Mouse (Mus musculus): ENCODE data around the gene Chrna5. TPM values are rescaled to one million over a fixed set of nuclear protein-coding genes. Genes with fewer than 3 reads are reported as not detected.

Chrna5 gene
- total and polyA plus RNA-seq, 3 experiments: not detected

- H3K27me3 ChIP-seq (replicated peaks): no peaks in the 10 kb centered on the region
- peaks cover 0 to 7% of the 10 kb centered on the region in 2 experiments; a peak in 2 of 4 replicates for H3K4me1 ChIP-seq (ENCODE audit: control insufficient read depth in 1 of 2, insufficient read depth in 2 of 2)
- H3K36me3 ChIP-seq (replicated peaks in 1 of 2; ENCODE audit: control insufficient read depth in 1 of 2, insufficient read depth in 1 of 2, low read length in 1 of 2): no peaks in the 10 kb centered on the region
- H3K4me3 ChIP-seq (replicated peaks in 1 of 3; ENCODE audit: low read depth in 2 of 3, low read length in 2 of 3, poor library complexity in 1 of 3): no peak overlapping the region
- no peak for DNase-seq (ENCODE audit: extremely low read depth)
- H3K4me2 ChIP-seq (ENCODE audit: insufficient read depth, low read depth, poor library complexity, severe bottlenecking): no peak overlapping the region
- no peaks in the 10 kb centered on the region for H3K79me2 ChIP-seq (replicated peaks; ENCODE audit: control insufficient read depth, extremely low read depth, insufficient read depth, poor library complexity, severe bottlenecking)
- in situ Hi-C loops (cut with MboI; ENCODE audit: low pct_ligation_motif_present, low pct_unique_long_range_greater_than_20kb, low sequenced_read_pairs): no loop called here
- no peak overlapping the region for H3K9ac ChIP-seq (ENCODE audit: insufficient read depth, low read depth)
- TF ChIP-seq ZNF384 (IDR thresholded peaks at IDR 0.05; ENCODE audit: low read depth, low read length): peak; percentile 44
- TF ChIP-seq MAX (IDR thresholded peaks at IDR 0.05; ENCODE audit: low read length): no peak
- no peaks in the 10 kb centered on the region for H3K9me3 ChIP-seq (replicated peaks; ENCODE audit: low read length)
- no peak overlapping the region for H3K27ac ChIP-seq (ENCODE audit: insufficient read depth, low read depth)
- dilution Hi-C loops (cut with MboI; ENCODE audit: extremely low pct_ligation_motif_present, extremely low pct_unique_long_range_greater_than_20kb, low sequenced_read_pairs): no loop called here
Measured at GRCm38 (mm10) chr9:55055386-55055930, 74.8 kb downstream of the Chrna5 start.

Other genes with a start within 250 kb of the Chrna5 start
- 118 and 141 TPM in 2 replicates for gene Wdr61, start 246.4 kb upstream of the Chrna5 start, total RNA-seq (2012; rRNA removed)
- 245 and 269 TPM in 2 replicates for gene Wdr61, start 246.4 kb upstream of the Chrna5 start, total RNA-seq (2014; rRNA removed)
- 157 and 164 TPM in 2 replicates for gene Wdr61, start 246.4 kb upstream of the Chrna5 start, polyA plus RNA-seq (2012; ENCODE audit: insufficient read length, low read depth)
- not detected in 2 replicates for gene Crabp1, start 216.1 kb upstream of the Chrna5 start, total RNA-seq (2012; rRNA removed)
- not detected in 2 replicates for gene Crabp1, start 216.1 kb upstream of the Chrna5 start, total RNA-seq (2014; rRNA removed)
- not detected in 2 replicates for gene Crabp1, start 216.1 kb upstream of the Chrna5 start, polyA plus RNA-seq (2012; ENCODE audit: insufficient read length, low read depth)
- gene Ireb2, start 117.1 kb upstream of the Chrna5 start, total RNA-seq (2012; rRNA removed): 15.0 and 15.7 TPM in 2 replicates
- 33.7 and 37.6 TPM in 2 replicates for gene Ireb2, start 117.1 kb upstream of the Chrna5 start, total RNA-seq (2014; rRNA removed)
- gene Ireb2, start 117.1 kb upstream of the Chrna5 start, polyA plus RNA-seq (2012; ENCODE audit: insufficient read length, low read depth): 35.5 and 39.8 TPM in 2 replicates
- 0.17 and 0.29 TPM in 2 replicates for gene Hykk, start 63.6 kb upstream of the Chrna5 start, total RNA-seq (2012; rRNA removed)
- 0.15 and 0.22 TPM in 2 replicates for gene Hykk, start 63.6 kb upstream of the Chrna5 start, total RNA-seq (2014; rRNA removed)
- 0.19 and 0.23 TPM in 2 replicates for gene Hykk, start 63.6 kb upstream of the Chrna5 start, polyA plus RNA-seq (2012; ENCODE audit: insufficient read length, low read depth)
- 264 and 359 TPM in 2 replicates for gene Psma4, start 30.1 kb upstream of the Chrna5 start, total RNA-seq (2012; rRNA removed)
- gene Psma4, start 30.1 kb upstream of the Chrna5 start, total RNA-seq (2014; rRNA removed): 662 and 708 TPM in 2 replicates
- 407 and 523 TPM in 2 replicates for gene Psma4, start 30.1 kb upstream of the Chrna5 start, polyA plus RNA-seq (2012; ENCODE audit: insufficient read length, low read depth)
- gene AY074887, start 29.9 kb upstream of the Chrna5 start, total RNA-seq (2012; rRNA removed): 0.25 TPM in 1 of 2 replicates, not detected in the other
- gene AY074887, start 29.9 kb upstream of the Chrna5 start, total RNA-seq (2014; rRNA removed): 0.47 TPM in 1 of 2 replicates, not detected in the other
- 0.44 TPM in 1 of 2 replicates, not detected in the other for gene AY074887, start 29.9 kb upstream of the Chrna5 start, polyA plus RNA-seq (2012; ENCODE audit: insufficient read length, low read depth)
- gene Chrna3, start 45.7 kb downstream of the Chrna5 start, total RNA-seq (2012; rRNA removed): not detected in 2 replicates
- gene Chrna3, start 45.7 kb downstream of the Chrna5 start, total RNA-seq (2014; rRNA removed): not detected in 2 replicates
- gene Chrna3, start 45.7 kb downstream of the Chrna5 start, polyA plus RNA-seq (2012; ENCODE audit: insufficient read length, low read depth): not detected in 2 replicates
- gene Chrnb4, start 67.9 kb downstream of the Chrna5 start, total RNA-seq (2012; rRNA removed): 0.13 and 0.17 TPM in 2 replicates
- not detected in 2 replicates for gene Chrnb4, start 67.9 kb downstream of the Chrna5 start, total RNA-seq (2014; rRNA removed)
- 0.08 and 0.23 TPM in 2 replicates for gene Chrnb4, start 67.9 kb downstream of the Chrna5 start, polyA plus RNA-seq (2012; ENCODE audit: insufficient read length, low read depth)
- gene Ube2q2, start 168.0 kb downstream of the Chrna5 start, total RNA-seq (2012; rRNA removed): 13.1 and 16.0 TPM in 2 replicates
- 24.1 and 25.7 TPM in 2 replicates for gene Ube2q2, start 168.0 kb downstream of the Chrna5 start, total RNA-seq (2014; rRNA removed)
- 22.7 and 24.4 TPM in 2 replicates for gene Ube2q2, start 168.0 kb downstream of the Chrna5 start, polyA plus RNA-seq (2012; ENCODE audit: insufficient read length, low read depth)
- gene Fbxo22, start 228.0 kb downstream of the Chrna5 start, total RNA-seq (2012; rRNA removed): 21.4 and 29.5 TPM in 2 replicates
- gene Fbxo22, start 228.0 kb downstream of the Chrna5 start, total RNA-seq (2014; rRNA removed): 38.5 and 44.9 TPM in 2 replicates
- 41.8 and 42.1 TPM in 2 replicates for gene Fbxo22, start 228.0 kb downstream of the Chrna5 start, polyA plus RNA-seq (2012; ENCODE audit: insufficient read length, low read depth)